Comparison of ENCODE assay signal across 7 mouse cellular contexts in the genomic region with DNA sequence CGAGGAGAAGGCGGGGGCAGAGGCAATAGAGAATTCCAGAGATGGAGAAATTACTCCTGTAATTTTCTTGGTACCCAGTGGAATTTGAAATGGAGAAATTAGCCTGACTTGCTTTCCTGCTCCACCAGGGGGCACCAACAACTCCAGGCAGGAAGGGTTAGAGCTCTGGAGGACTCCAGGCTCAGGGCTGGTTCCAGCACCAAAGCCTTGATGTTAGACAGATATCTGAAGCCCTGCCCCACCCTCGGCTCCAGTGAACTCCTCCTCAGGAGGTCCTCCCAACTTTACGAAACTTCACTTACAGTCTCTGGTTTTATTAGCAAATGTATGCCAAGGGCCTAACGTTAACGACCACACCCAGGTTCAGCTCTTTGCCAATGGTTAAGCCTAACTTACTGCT. TPM values are rescaled to one million over a fixed set of nuclear protein-coding genes. Genes with fewer than 3 reads are reported as not detected.
DNase-seq lines count a peak whose midpoint lies in the region; ATAC-seq and TF ChIP-seq lines count a peak whose summit lies in the region.

No protein-coding gene starts in this region.

- in situ Hi-C loops in CH12.LX (cut with MboI; ENCODE audit: low pct_ligation_motif_present, low pct_unique_long_range_greater_than_20kb, low sequenced_read_pairs) = no loop called here
- in situ Hi-C loops in Patski (cut with MboI; ENCODE audit: low pct_unique_long_range_greater_than_20kb) = loop anchor here (25.0 kb wide), 1 partner anchor 171 kb away; no protein-coding TSS in a partner anchor

- peaks cover 10% of the 10 kb centered on the region for H3K9me3 ChIP-seq in CH12.LX (replicated peaks; ENCODE audit: low read length)
- no peaks in the 10 kb centered on the region for H3K9me3 ChIP-seq in kidney, postnatal 0 days (replicated peaks; ENCODE audit: low read length)

- DNase-seq in CH12.LX (ENCODE audit: extremely low read depth) = peak; percentile 46
- DNase-seq in Patski (ENCODE audit: low read depth, low spot score) = no peak
- peak; percentile 60 for DNase-seq in cerebellum, adult 9-11 months
- peak; percentile 56 to 66 for DNase-seq in frontal cortex, postnatal 25 days (ENCODE audit: low spot score in 2 of 2)
- peak; percentile 72 for DNase-seq in kidney, postnatal 0 days (ENCODE audit: low spot score)
- DNase-seq in lung, postnatal 14 days = peak; percentile 74
- peak; percentile 28 for DNase-seq in splenic B cell, adult 2 months (ENCODE audit: low read depth, low spot score)

- no peak overlapping the region for H3K4me3 ChIP-seq in CH12.LX (replicated peaks in 1 of 3; ENCODE audit: low read depth in 2 of 3, low read length in 2 of 3, poor library complexity in 1 of 3)
- H3K4me3 ChIP-seq in kidney, postnatal 0 days (replicated peaks; ENCODE audit: low read depth, low read length) = no peak overlapping the region

- TF ChIP-seq EP300 in CH12.LX (IDR thresholded peaks at IDR 0.05; ENCODE audit: low read length) = no peak

- TF ChIP-seq CTCF in CH12.LX (conservative IDR thresholded peaks at IDR 0.05 in 1 of 2, IDR thresholded peaks at IDR 0.05 in 1 of 2; ENCODE audit: low read depth in 2 of 2, low read length in 2 of 2) (peak; percentile 46 to 48; a peak in 2 of 4 replicates), Patski (IDR thresholded peaks at IDR 0.05) (peak; percentile 80)
- peak; percentile 82 for TF ChIP-seq CTCF in kidney, postnatal 0 days (IDR thresholded peaks at IDR 0.05; ENCODE audit: low read depth)

- TF ChIP-seq POLR2A in CH12.LX (IDR thresholded peaks at IDR 0.05; ENCODE audit: low read depth, low read length) = no peak

- ATAC-seq in Patski = no peak
- ATAC-seq in kidney, postnatal 0 days (replicated peaks; ENCODE audit: low FRiP score, low read depth) = no peak

- H3K9ac ChIP-seq in CH12.LX (ENCODE audit: insufficient read depth, low read depth) = no peak overlapping the region
- no peak overlapping the region for H3K9ac ChIP-seq in kidney, postnatal 0 days (ENCODE audit: low read depth, low read length)

- H3K27me3 ChIP-seq in CH12.LX (replicated peaks) (no peaks in the 10 kb centered on the region), Patski (no peaks in the 10 kb centered on the region)
- no peaks in the 10 kb centered on the region for H3K27me3 ChIP-seq in kidney, postnatal 0 days (ENCODE audit: insufficient read depth, low read length)
- no peaks in the 10 kb centered on the region for H3K27me3 ChIP-seq in splenic B cell, adult 2 months (ENCODE audit: control insufficient read depth, insufficient read depth, low read length, poor library complexity, severe bottlenecking)

- no peaks in the 10 kb centered on the region for H3K79me2 ChIP-seq in CH12.LX (replicated peaks; ENCODE audit: control insufficient read depth, extremely low read depth, insufficient read depth, poor library complexity, severe bottlenecking)

- CTCF ChIA-PET in Patski (lab: Charles Lee) = interaction anchor here (0.8 to 1.3 kb wide), 3 partner anchors 8 to 51 kb away, joined by 3 to 7 read pairs (median 5); partner anchors contain the start of gene Atp9a

- no peaks in the 10 kb centered on the region for H3K36me3 ChIP-seq in CH12.LX (replicated peaks in 1 of 2; ENCODE audit: control insufficient read depth in 1 of 2, insufficient read depth in 1 of 2, low read length in 1 of 2)
- no peaks in the 10 kb centered on the region for H3K36me3 ChIP-seq in kidney, postnatal 0 days (ENCODE audit: insufficient read depth, low read length)
- H3K36me3 ChIP-seq in splenic B cell, adult 2 months (ENCODE audit: control insufficient read depth, insufficient read depth, low read length, poor library complexity, severe bottlenecking) = no peaks in the 10 kb centered on the region

- TF ChIP-seq RAD21 in CH12.LX (IDR thresholded peaks at IDR 0.05; ENCODE audit: low read depth, low read length) = peak; percentile 32

- H3K27ac ChIP-seq in CH12.LX (ENCODE audit: insufficient read depth, low read depth) = no peak overlapping the region
- H3K27ac ChIP-seq in kidney, postnatal 0 days = no peak overlapping the region

- WGBS in kidney, postnatal 0 days = 43% methylated on average over 6 of the region's 6 CpGs

- no peak overlapping the region for H3K4me2 ChIP-seq in CH12.LX (ENCODE audit: insufficient read depth, low read depth, poor library complexity, severe bottlenecking)
- H3K4me2 ChIP-seq in kidney, postnatal 0 days (ENCODE audit: low read length) = no peak overlapping the region

- dilution Hi-C loops in CH12.LX (cut with MboI; ENCODE audit: extremely low pct_ligation_motif_present, extremely low pct_unique_long_range_greater_than_20kb, low sequenced_read_pairs) = no loop called here

- POLR2A ChIA-PET in Patski (lab: Charles Lee) = no interaction called here

- H3K4me1 ChIP-seq in CH12.LX (ENCODE audit: control insufficient read depth in 1 of 2, insufficient read depth in 2 of 2) = peaks cover 0 to 3% of the 10 kb centered on the region in 2 experiments; a peak in 1 of 4 replicates
- H3K4me1 ChIP-seq in kidney, postnatal 0 days (replicated peaks; ENCODE audit: insufficient read depth, low read length) = no peaks in the 10 kb centered on the region

TF ChIP-seq in CH12.LX, 34 proteins besides CTCF, POLR2A, EP300 and RAD21:
- no peak for TF ChIP-seq IRF4 (IDR thresholded peaks at IDR 0.05; ENCODE audit: low read depth, low read length)
- no peak for TF ChIP-seq SIN3A (IDR thresholded peaks at IDR 0.05; ENCODE audit: low read length)
- TF ChIP-seq SMC3 (IDR thresholded peaks at IDR 0.05; ENCODE audit: low read depth, low read length) = peak; percentile 40
- TF ChIP-seq ZC3H11A (IDR thresholded peaks at IDR 0.05; ENCODE audit: low read depth, low read length) = no peak
- TF ChIP-seq USF2 (conservative IDR thresholded peaks at IDR 0.05; ENCODE audit: low read depth, low read length) = no peak
- no peak for TF ChIP-seq NELFE (IDR thresholded peaks at IDR 0.05; ENCODE audit: low read depth, low read length)
- no peak for TF ChIP-seq ZMIZ1 (IDR thresholded peaks at IDR 0.05; ENCODE audit: low read depth, low read length)

RNA-seq across cellular contexts. Expression of gene Atp9a, which starts 50.4 kb away (rescaled TPM):
- 18.4 and 18.9 TPM in 2 replicates for total RNA-seq in CH12.LX (2012; rRNA removed)
- 33.3 and 43.7 TPM in 2 replicates for total RNA-seq in CH12.LX (2014; rRNA removed)
- 39.7 and 40.1 TPM in 2 replicates for polyA plus RNA-seq in CH12.LX (2012; ENCODE audit: insufficient read length, low read depth)
- 29.5 TPM for polyA plus RNA-seq in Patski (2021)
- 14.2 and 15.0 TPM in 2 replicates for polyA plus RNA-seq in kidney, postnatal 0 days (2015; fragmentation: Nextera tagmentation; extraction: Ambion mirVana)
